Mouse (Mus musculus) CH12.LX (cell line): Measurements from ENCODE around the gene Ift81. TPM values are rescaled to one million over a fixed set of nuclear protein-coding genes. Genes with fewer than 3 reads are reported as not detected.
A peak's percentile ranks its signal among the peaks of the same experiment; 100 is the strongest.
"Not testable (repeated sequence)": the region's sequence is repeated elsewhere in the genome, so short reads cannot be mapped to it uniquely, and the experiment has no call there.

Experiments
- DNase-seq: peaks from one replicate; pipeline ENCODE4 v3.0.0-alpha.2; 2013; ENCODE audit errors: extremely low read depth
- H3K27ac ChIP-seq: 2 replicates; pipeline ENCODE4 v1.5.1; 2012; ENCODE audit warnings: low read depth, mild to moderate bottlenecking, control low read depth, moderate library complexity; ENCODE audit not compliant: insufficient read depth
- H3K27me3 ChIP-seq: replicated peaks from 2 replicates; pipeline ENCODE3; 2012; ENCODE audit warnings: inconsistent platforms
- H3K36me3 ChIP-seq, 2 experiments: replicated peaks in 1 of 2; 2 replicates each; pipeline versions ENCODE3 to v1.6.1; 2012; ENCODE audit warnings: inconsistent platforms in 1 of 2, low read length in 1 of 2, mild to moderate bottlenecking in 1 of 2, mixed read lengths in 1 of 2, moderate library complexity in 1 of 2; ENCODE audit not compliant: control insufficient read depth in 1 of 2, insufficient read depth in 1 of 2
- H3K4me1 ChIP-seq, 2 experiments: 2 replicates each; pipeline ENCODE4 v1.6.1; 2012; ENCODE audit warnings: inconsistent platforms in 1 of 2, moderate library complexity in 1 of 2; ENCODE audit not compliant: insufficient read depth in 2 of 2, control insufficient read depth in 1 of 2
- H3K4me2 ChIP-seq: 2 replicates; pipeline ENCODE4 v1.6.1; 2012; ENCODE audit warnings: low read depth, mild to moderate bottlenecking, control low read depth; ENCODE audit not compliant: poor library complexity, insufficient read depth, severe bottlenecking
- H3K4me3 ChIP-seq, 3 experiments: fragments of 150-350 bp in 1 of 3; sonication (generic) in 1 of 3; replicated peaks in 1 of 3; 2 replicates each; pipeline versions ENCODE3 to v1.5.1; 2011 to 2012; ENCODE audit warnings: low read depth in 2 of 3, low read length in 2 of 3, mild to moderate bottlenecking in 2 of 3, moderate library complexity in 2 of 3, control low read depth in 1 of 3, improper control_type of control experiment in 1 of 3, inconsistent platforms in 1 of 3, mixed read lengths in 1 of 3; ENCODE audit not compliant: poor library complexity in 1 of 3
- H3K79me2 ChIP-seq: replicated peaks from 2 replicates; pipeline ENCODE4 v1.6.1; 2012; ENCODE audit warnings: mild to moderate bottlenecking, moderate library complexity; ENCODE audit not compliant: control insufficient read depth, poor library complexity, insufficient read depth, severe bottlenecking; ENCODE audit errors: extremely low read depth
- H3K9ac ChIP-seq: 2 replicates; pipeline ENCODE4 v1.6.1; 2012; ENCODE audit warnings: low read depth, mild to moderate bottlenecking, control low read depth, moderate library complexity; ENCODE audit not compliant: insufficient read depth
- H3K9me3 ChIP-seq: replicated peaks from 2 replicates; pipeline ENCODE3; 2012; ENCODE audit warnings: low read length, inconsistent platforms, mixed read lengths
- BHLHE40 ChIP-seq: IDR thresholded peaks from 2 replicates; pipeline ENCODE4 v1.6.1; 2011; ENCODE audit warnings: mild to moderate bottlenecking, low read depth, low read length, improper control_type of control experiment
- E2F4 ChIP-seq: IDR thresholded peaks from 2 replicates; pipeline ENCODE4 v1.6.1; 2011; ENCODE audit warnings: low read depth, low read length, improper control_type of control experiment; ENCODE audit not compliant: insufficient replicate concordance
- ELF1 ChIP-seq: IDR thresholded peaks from 2 replicates; pipeline ENCODE4 v1.6.1; 2014; ENCODE audit warnings: low read depth, mild to moderate bottlenecking, inconsistent platforms, low read length, improper control_type of control experiment
- EP300 ChIP-seq: IDR thresholded peaks from 2 replicates; pipeline ENCODE4 v1.6.1; 2011; ENCODE audit warnings: low read length, improper control_type of control experiment
- ETS1 ChIP-seq: conservative IDR thresholded peaks from 2 replicates; pipeline ENCODE4 v1.6.1; 2012; ENCODE audit warnings: low read depth, mild to moderate bottlenecking, inconsistent platforms, low read length, improper control_type of control experiment, moderate library complexity
- JUND ChIP-seq: conservative IDR thresholded peaks from 2 replicates; pipeline ENCODE4 v1.6.1; 2011; ENCODE audit warnings: low read depth, low read length, improper control_type of control experiment
- MAFK ChIP-seq: IDR thresholded peaks from 2 replicates; pipeline ENCODE4 v1.6.1; 2011; ENCODE audit warnings: low read length, improper control_type of control experiment; ENCODE audit not compliant: insufficient replicate concordance
- MAX ChIP-seq: IDR thresholded peaks from 2 replicates; pipeline ENCODE4 v1.6.1; 2011; ENCODE audit warnings: low read length, improper control_type of control experiment
- MAZ ChIP-seq: IDR thresholded peaks from 2 replicates; pipeline ENCODE4 v1.6.1; 2012; ENCODE audit warnings: low read depth, mild to moderate bottlenecking, inconsistent platforms, low read length, improper control_type of control experiment, moderate library complexity
- MYC ChIP-seq: IDR thresholded peaks from 2 replicates; pipeline ENCODE4 v1.6.1; 2011; ENCODE audit warnings: low read depth, mild to moderate bottlenecking, improper control_type of control experiment, low read length
- NELFE ChIP-seq: IDR thresholded peaks from 2 replicates; pipeline ENCODE4 v1.6.1; 2011; ENCODE audit warnings: low read depth, low read length, improper control_type of control experiment
- NRF1 ChIP-seq: IDR thresholded peaks from 2 replicates; pipeline ENCODE4 v1.6.1; 2014; ENCODE audit warnings: low read depth, mild to moderate bottlenecking, inconsistent platforms, low read length, improper control_type of control experiment, moderate library complexity
- POLR2A ChIP-seq: IDR thresholded peaks from 2 replicates; pipeline ENCODE4 v1.6.1; 2011; ENCODE audit warnings: low read depth, mild to moderate bottlenecking, improper control_type of control experiment, low read length
- POLR2AphosphoS2 ChIP-seq: IDR thresholded peaks from 2 replicates; pipeline ENCODE4 v1.6.1; 2011; ENCODE audit warnings: low read depth, low read length, improper control_type of control experiment
- RAD21 ChIP-seq: IDR thresholded peaks from 2 replicates; pipeline ENCODE4 v1.6.1; 2011; ENCODE audit warnings: low read depth, mild to moderate bottlenecking, low read length, improper control_type of control experiment, moderate library complexity
- RCOR1 ChIP-seq: conservative IDR thresholded peaks from 2 replicates; pipeline ENCODE4 v1.6.1; 2012; ENCODE audit warnings: low read depth, mild to moderate bottlenecking, inconsistent platforms, low read length, improper control_type of control experiment
- TCF12 ChIP-seq: IDR thresholded peaks from 2 replicates; pipeline ENCODE4 v1.6.1; 2014; ENCODE audit warnings: low read depth, mild to moderate bottlenecking, inconsistent platforms, low read length, improper control_type of control experiment
- UBTF ChIP-seq: IDR thresholded peaks from 2 replicates; pipeline ENCODE4 v1.6.1; 2012; ENCODE audit warnings: low read depth, mild to moderate bottlenecking, inconsistent platforms, low read length, improper control_type of control experiment, moderate library complexity
- USF1 ChIP-seq: IDR thresholded peaks from 2 replicates; pipeline ENCODE4 v1.6.1; 2014; ENCODE audit warnings: low read depth, mild to moderate bottlenecking, inconsistent platforms, low read length, improper control_type of control experiment
- USF2 ChIP-seq: conservative IDR thresholded peaks from 2 replicates; pipeline ENCODE4 v1.6.1; 2011; ENCODE audit warnings: low read depth, low read length, improper control_type of control experiment
- dilution Hi-C: fragments of 300-500 bp; cut with MboI; formaldehyde crosslinking; loops from 2 replicates; pipeline ENCODE4 v1.14.3; 2020; ENCODE audit warnings: low sequenced_read_pairs; ENCODE audit not compliant: extremely low pct_unique_long_range_greater_than_20kb, extremely low pct_ligation_motif_present
- in situ Hi-C: fragments of 300-500 bp; cut with MboI; formaldehyde crosslinking; loops from 3 replicates; pipeline ENCODE4 v1.14.3; 2019; ENCODE audit warnings: low sequenced_read_pairs, low pct_ligation_motif_present, low pct_unique_long_range_greater_than_20kb, mixed read lengths
- polyA plus RNA-seq: library from polyadenylated mRNA; unstranded; fragments of >175 nt; gene quantifications from 2 replicates; pipeline ENCODE4 v1.2.1, GENCODE M21; 2012; ENCODE audit warnings: low read depth; ENCODE audit not compliant: insufficient read length
- total RNA-seq, 2 experiments: library from RNA; depleted of rRNA; stranded (reverse); fragments of 300-350 nt in 1 of 2; fragments of >200 nt in 1 of 2; gene quantifications; 2 replicates each; pipeline ENCODE4 v1.2.3; 2012 to 2014

Ift81 gene
- total and polyA plus RNA-seq, 3 experiments: 3.1 to 5.0 (median 4.1) TPM

GRCm38 (mm10) chr5:122649264-122649663 lies 34.9 kb upstream of the Ift81 start:
- Histone ChIP-seq H3K9me3 (peaks cover 3% of the 10 kb centered on the region), H3K27me3 (no peaks in the 10 kb centered on the region), H3K27ac (no peak overlapping the region), H3K36me3 (no peaks in the 10 kb centered on the region), H3K9ac (no peak overlapping the region), H3K4me1 (peaks cover 2 to 38% of the 10 kb centered on the region in 2 experiments; a peak in 2 of 4 replicates), H3K79me2 (no peaks in the 10 kb centered on the region), H3K4me2 (no peak overlapping the region), H3K4me3 (no peak overlapping the region)
- in situ Hi-C loops: loop anchor here (10.0 to 25.0 kb wide), 2 partner anchors 66 to 512 kb away; partner anchors contain the start of gene Ccdc63
- TF ChIP-seq ETS1 (no peak), E2F4 (no peak), POLR2A (no peak), MYC (no peak), EP300 (no peak), TCF12 (no peak), RAD21 (no peak), UBTF (no peak), JUND (no peak), MAZ (no peak), USF2 (no peak), MAFK (no peak), BHLHE40 (no peak), NRF1 (no peak), ELF1 (no peak), NELFE (no peak), RCOR1 (no peak), POLR2AphosphoS2 (no peak), MAX (no peak)
- DNase-seq: no peak
- dilution Hi-C loops: no loop called here

DNA sequence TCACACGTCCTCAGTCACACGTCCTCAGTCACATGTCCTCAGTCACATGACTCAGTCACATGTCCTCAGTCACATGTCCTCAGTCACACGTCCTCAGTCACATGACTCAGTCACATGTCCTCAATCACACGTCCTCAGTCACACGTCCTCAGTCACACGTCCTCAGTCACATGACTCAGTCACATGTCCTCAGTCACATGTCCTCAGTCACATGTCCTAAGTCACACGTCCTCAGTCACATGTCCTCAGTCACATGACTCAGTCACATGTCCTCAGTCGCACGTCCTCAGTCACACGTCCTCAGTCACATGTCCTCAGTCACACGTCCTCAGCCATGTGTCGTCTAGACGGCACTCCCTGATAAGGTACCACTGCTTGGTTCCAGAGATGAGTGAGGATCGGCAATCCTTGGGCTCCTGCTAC lies 33.6 kb upstream of the Ift81 start:
- H3K4me2 ChIP-seq, H3K27ac ChIP-seq, H3K9ac ChIP-seq, H3K79me2 ChIP-seq, dilution Hi-C loops, H3K27me3 ChIP-seq, DNase-seq, H3K4me3 ChIP-seq, H3K9me3 ChIP-seq, H3K36me3 ChIP-seq: not testable (repeated sequence)
- in situ Hi-C loops: loop anchor here (10.0 to 25.0 kb wide), 2 partner anchors 67 to 511 kb away; partner anchors contain the start of gene Ccdc63
- TF ChIP-seq MAX: peak; percentile 65
- peak; percentile 51; the same call in 1 of the 2 replicates for TF ChIP-seq BHLHE40
- TF ChIP-seq USF2: peak; percentile 76
- peak; percentile 34 for TF ChIP-seq USF1
- H3K4me1 ChIP-seq: peaks cover 6 to 33% of the 10 kb centered on the region in 2 experiments
